Mouse (Mus musculus): ENCODE measurements at regions not wholly inside any gene's neighbourhood (a gene's known extent, or its start where the extent isn't known, plus 50 kb on each side); places are given as distances from the start of the nearest gene placed in this dataset.

DNA sequence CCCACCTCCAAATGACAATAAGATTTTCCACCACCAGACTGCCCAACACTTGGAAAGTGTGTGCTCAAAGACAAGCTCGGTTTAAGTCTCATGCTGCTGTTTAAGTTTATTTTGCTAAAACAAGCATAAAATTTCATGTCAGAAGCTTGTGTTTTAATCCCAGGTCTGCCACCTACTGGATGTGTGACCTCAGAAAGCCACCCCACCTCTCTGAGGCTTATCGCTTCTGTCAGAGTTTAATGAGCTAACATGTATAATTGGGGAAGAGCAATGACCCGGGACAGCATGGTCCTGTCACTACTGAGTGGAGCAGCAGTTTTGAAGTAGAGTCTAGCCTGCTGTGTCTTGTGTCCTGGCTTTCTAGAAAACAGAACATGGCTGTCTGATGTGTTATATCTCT, 122.4 kb upstream of the Rad23b start:
- no peak overlapping the region for H3K4me3 ChIP-seq (ENCODE audit: insufficient read depth, low read length)
- no peak for TF ChIP-seq POLR2A (IDR thresholded peaks at IDR 0.05; ENCODE audit: borderline replicate concordance, low read depth, low read length)
- no peak for TF ChIP-seq CTCF (IDR thresholded peaks at IDR 0.05; ENCODE audit: low read depth, low read length)
- H3K27ac ChIP-seq (ENCODE audit: insufficient read depth, low read depth, low read length) = no peak overlapping the region
- no peaks in the 10 kb centered on the region for H3K4me1 ChIP-seq (ENCODE audit: control insufficient read depth, insufficient read depth, low read length)

DNA sequence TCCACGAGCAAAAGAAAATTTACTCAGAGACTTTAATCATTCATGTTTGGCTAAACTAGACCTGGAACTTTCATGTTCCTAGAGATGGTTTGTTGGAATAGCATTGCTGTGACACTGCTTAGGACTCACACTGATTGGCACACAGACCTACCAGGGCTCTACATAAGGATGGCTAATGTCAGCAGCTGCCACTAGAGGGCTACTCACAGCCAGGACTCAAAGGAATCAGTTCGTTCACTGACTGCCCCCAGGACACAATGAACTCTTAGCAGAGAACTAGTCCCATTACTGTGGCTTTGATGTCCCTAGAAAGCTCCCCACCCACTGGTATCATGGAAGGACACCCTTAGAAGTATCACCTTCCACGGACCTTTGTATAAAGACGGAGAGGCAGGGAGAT, 118.3 kb upstream of the Rad23b start:
- TF ChIP-seq CTCF (IDR thresholded peaks at IDR 0.05; ENCODE audit: low read depth, low read length) (peak; percentile 50), POLR2A (IDR thresholded peaks at IDR 0.05; ENCODE audit: borderline replicate concordance, low read depth, low read length) (no peak)
- H3K4me3 ChIP-seq (ENCODE audit: insufficient read depth, low read length) = no peak overlapping the region
- H3K27ac ChIP-seq (ENCODE audit: insufficient read depth, low read depth, low read length) = no peak overlapping the region
- H3K4me1 ChIP-seq (ENCODE audit: control insufficient read depth, insufficient read depth, low read length) = no peaks in the 10 kb centered on the region

DNA sequence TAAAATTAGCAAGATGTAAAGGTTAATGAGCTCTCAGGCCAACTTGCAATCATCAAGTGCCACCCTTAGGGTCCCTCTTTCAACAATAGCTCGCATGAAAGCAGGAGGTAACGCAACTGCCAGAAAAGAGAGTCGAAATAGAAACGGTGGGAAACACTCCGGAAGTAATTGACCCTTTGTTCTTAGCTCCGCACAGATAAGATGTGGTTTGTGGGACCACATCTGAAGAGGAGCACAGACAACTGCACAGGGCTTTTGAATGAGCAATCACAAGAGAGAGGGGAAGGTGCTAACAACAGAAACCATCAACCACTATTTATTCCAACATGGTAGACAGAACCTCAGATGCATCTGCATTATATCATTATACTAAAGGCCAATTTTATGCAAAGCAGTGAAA, 112.0 kb upstream of the Rad23b start:
- Histone ChIP-seq H3K27ac (ENCODE audit: insufficient read depth, low read depth, low read length) (no peak overlapping the region), H3K4me1 (ENCODE audit: control insufficient read depth, insufficient read depth, low read length) (no peaks in the 10 kb centered on the region), H3K4me3 (ENCODE audit: insufficient read depth, low read length) (no peak overlapping the region)
- TF ChIP-seq CTCF (IDR thresholded peaks at IDR 0.05; ENCODE audit: low read depth, low read length) (no peak), POLR2A (IDR thresholded peaks at IDR 0.05; ENCODE audit: borderline replicate concordance, low read depth, low read length) (no peak)

DNA sequence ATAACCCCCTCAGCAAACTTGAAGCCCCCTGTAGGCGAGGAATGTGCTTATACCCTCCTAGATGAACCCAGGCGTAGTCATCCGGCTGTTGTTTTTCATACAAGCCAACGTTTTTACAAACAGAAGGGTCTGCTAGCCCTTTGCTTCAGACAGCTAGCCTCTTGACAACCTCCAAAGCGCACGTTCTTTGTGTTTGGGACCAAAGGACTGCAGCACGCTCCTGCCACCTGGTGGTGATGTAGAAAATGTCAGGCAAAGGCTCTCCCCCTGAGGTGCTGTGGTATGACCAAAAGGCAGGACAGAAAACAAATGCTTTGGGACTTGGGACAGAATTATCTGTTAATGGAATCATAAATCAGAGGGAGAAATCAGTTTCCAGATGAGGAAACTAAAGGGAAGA, 109.4 kb upstream of the Rad23b start:
- H3K4me1 ChIP-seq (ENCODE audit: control insufficient read depth, insufficient read depth, low read length) = no peaks in the 10 kb centered on the region
- TF ChIP-seq CTCF (IDR thresholded peaks at IDR 0.05; ENCODE audit: low read depth, low read length) (peak; percentile 90), POLR2A (IDR thresholded peaks at IDR 0.05; ENCODE audit: borderline replicate concordance, low read depth, low read length) (no peak)
- H3K4me3 ChIP-seq (ENCODE audit: insufficient read depth, low read length) = no peak overlapping the region
- H3K27ac ChIP-seq (ENCODE audit: insufficient read depth, low read depth, low read length) = no peak overlapping the region

DNA sequence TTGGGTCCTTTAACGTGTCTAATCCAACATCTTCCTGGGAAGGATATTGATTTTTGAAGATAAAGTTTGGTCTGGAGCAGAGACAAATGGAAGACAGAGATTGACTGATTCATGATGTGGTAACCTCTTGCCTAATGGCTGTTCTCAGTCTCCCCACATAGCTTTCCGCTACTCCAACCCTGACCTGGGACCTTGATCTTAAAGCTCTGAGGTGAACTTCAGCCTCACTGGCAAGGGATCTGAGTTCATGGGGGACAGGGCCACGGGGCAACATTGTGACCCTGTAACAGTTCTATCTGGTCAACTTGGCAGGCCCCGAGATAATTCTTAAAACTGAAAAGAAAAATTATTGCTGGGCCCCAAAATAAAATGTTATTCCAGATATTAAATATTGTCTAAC, 107.5 kb upstream of the Rad23b start:
- no peak for TF ChIP-seq CTCF (IDR thresholded peaks at IDR 0.05; ENCODE audit: low read depth, low read length)
- TF ChIP-seq POLR2A (IDR thresholded peaks at IDR 0.05; ENCODE audit: borderline replicate concordance, low read depth, low read length) = no peak
- Histone ChIP-seq H3K4me1 (ENCODE audit: control insufficient read depth, insufficient read depth, low read length) (no peaks in the 10 kb centered on the region), H3K27ac (ENCODE audit: insufficient read depth, low read depth, low read length) (no peak overlapping the region), H3K4me3 (ENCODE audit: insufficient read depth, low read length) (no peak overlapping the region)

DNA sequence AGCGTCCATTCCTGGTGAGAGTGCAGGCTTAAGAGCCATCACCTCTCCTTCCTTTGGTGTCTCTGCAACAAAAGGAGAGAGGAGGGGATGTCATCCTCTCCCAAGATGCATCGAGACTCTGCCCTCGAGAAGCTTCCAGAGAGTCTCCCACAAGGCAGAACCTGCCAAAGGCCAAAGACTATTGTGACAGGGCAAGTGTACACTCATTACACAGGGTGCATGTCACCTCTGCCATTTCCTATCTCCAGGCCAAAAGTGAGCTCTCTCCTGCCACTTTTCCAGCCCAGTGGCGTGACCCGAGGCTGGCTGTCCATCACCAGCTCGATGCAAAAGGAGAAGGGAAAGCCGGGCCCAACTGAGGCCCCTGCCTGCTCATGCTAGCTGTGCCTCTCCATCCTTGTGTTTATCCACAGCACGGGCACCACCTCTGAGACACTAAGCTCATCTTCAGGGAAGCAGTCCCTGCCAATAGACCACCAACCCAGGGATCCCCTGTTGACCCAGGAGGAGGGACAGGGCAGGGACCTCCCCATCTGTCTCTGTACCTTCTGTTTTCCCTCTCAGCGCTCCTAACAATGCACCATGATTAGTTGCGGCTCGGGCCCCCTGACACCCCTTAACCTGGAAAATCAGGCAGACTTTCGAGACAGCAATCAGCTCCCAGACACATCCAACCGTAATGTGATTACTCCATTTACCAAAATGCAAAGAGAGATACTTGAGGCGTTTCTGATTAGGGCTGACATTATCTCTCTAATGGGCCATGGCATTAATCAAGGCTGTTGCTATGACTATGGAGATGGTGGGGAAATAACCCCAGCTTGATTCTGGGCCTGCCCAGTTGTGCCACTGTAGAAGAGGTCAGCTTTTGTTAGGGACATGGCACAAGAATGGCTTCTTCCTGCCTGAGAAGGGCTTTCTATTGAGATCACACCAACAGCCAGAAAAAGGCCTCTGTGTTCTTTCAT, 106.5 kb upstream of the Rad23b start:
- Histone ChIP-seq H3K4me1 (ENCODE audit: control insufficient read depth, insufficient read depth, low read length) (no peaks in the 10 kb centered on the region), H3K27ac (ENCODE audit: insufficient read depth, low read depth, low read length) (no peak overlapping the region), H3K4me3 (ENCODE audit: insufficient read depth, low read length) (no peak overlapping the region)
- TF ChIP-seq CTCF (IDR thresholded peaks at IDR 0.05; ENCODE audit: low read depth, low read length) = no peak
- TF ChIP-seq POLR2A (IDR thresholded peaks at IDR 0.05; ENCODE audit: borderline replicate concordance, low read depth, low read length) = no peak

DNA sequence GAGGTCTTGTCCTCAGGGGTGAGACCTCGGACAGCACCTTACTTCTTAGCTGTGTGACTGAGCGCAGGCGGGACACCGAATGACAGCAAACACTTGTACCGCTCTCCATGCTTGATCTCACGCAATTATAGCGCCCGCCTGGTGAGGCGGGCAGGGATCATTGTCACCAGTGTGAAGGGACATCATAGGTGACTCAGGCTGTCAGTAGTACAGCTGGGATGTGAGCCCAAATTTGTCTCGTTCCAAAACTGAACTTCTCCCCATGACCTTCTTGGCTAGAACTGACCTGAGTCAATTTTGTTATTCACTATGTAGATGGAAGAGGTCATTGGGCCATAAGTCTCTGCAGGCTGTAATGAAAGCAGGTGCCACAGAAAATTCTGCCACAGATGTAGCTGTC, 104.1 kb upstream of the Rad23b start:
- TF ChIP-seq CTCF (IDR thresholded peaks at IDR 0.05; ENCODE audit: low read depth, low read length) (no peak), POLR2A (IDR thresholded peaks at IDR 0.05; ENCODE audit: borderline replicate concordance, low read depth, low read length) (no peak)
- H3K4me3 ChIP-seq (ENCODE audit: insufficient read depth, low read length) = no peak overlapping the region
- H3K4me1 ChIP-seq (ENCODE audit: control insufficient read depth, insufficient read depth, low read length) = no peaks in the 10 kb centered on the region
- H3K27ac ChIP-seq (ENCODE audit: insufficient read depth, low read depth, low read length) = no peak overlapping the region

DNA sequence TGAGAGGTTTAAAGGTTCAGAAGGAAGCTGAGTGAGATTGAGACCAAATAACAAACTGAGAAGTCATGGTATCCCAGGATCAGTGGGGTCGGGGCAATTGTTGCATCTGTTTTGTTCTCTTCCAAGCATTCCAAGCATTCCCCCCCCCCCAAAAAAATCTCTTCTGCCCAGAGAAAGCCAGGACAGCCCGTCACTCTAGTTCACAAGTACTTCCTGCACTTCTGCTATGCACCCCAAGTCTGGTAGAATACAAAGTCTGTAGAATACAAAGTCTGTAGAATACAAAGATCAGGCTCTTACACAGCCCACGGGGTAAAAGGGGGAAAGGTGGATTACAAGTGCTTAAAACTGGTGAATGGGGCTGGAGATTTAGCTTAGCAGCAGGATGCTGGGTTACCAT, 99.5 kb upstream of the Rad23b start:
- TF ChIP-seq CTCF (IDR thresholded peaks at IDR 0.05; ENCODE audit: low read depth, low read length) (no peak), POLR2A (IDR thresholded peaks at IDR 0.05; ENCODE audit: borderline replicate concordance, low read depth, low read length) (no peak)
- H3K4me1 ChIP-seq (ENCODE audit: control insufficient read depth, insufficient read depth, low read length) = peaks cover 4% of the 10 kb centered on the region; the same call in 1 of the 2 replicates
- no peak overlapping the region for H3K4me3 ChIP-seq (ENCODE audit: insufficient read depth, low read length)

DNA sequence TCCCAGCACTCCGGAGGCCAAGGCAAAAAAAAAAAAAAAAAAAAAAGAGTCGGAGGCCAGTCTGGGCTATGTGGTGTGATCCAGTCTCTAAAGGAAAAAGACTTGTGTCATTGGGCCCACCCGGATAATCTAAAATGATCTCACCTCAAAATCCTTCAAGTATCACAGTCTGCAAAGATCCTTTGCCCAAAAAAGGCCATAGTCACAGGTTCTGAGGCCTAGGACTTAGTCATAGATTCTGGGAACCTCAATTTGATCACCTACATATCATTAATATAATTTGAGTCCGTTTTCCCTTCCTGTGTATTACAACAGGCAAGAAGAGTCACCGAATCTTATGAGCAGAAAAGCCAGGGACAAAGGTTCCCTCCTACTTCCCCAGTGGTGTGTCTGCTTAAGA, 98.3 kb upstream of the Rad23b start:
- H3K4me3 ChIP-seq (ENCODE audit: insufficient read depth, low read length) = no peak overlapping the region
- H3K27ac ChIP-seq (ENCODE audit: insufficient read depth, low read depth, low read length) = no peak overlapping the region
- TF ChIP-seq POLR2A (IDR thresholded peaks at IDR 0.05; ENCODE audit: borderline replicate concordance, low read depth, low read length) (no peak), CTCF (IDR thresholded peaks at IDR 0.05; ENCODE audit: low read depth, low read length) (no peak)
- H3K4me1 ChIP-seq (ENCODE audit: control insufficient read depth, insufficient read depth, low read length) = peaks cover 4% of the 10 kb centered on the region; the same call in 1 of the 2 replicates

More for the DNA sequence above, 99.5 kb upstream of the Rad23b start:
- H3K27ac ChIP-seq (ENCODE audit: insufficient read depth, low read depth, low read length) = no peak overlapping the region

DNA sequence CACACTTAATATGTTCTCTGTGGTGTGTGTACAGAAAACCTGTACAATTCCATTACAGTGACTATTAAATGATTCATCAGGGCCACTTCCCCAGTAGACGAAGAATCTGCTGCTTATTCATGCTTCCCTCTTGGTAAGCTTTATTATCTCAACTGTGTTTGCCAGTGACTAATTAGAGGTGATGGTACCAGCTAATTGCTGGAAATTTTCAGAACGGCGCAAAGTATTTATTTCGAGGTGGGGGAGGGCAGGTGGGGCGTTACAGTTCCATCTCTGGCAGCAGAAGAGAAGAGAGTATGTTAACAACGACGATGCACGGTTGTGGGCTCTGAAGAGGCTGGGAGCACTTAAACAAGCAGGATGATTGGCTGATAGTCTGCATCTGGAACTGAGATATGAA, 96.1 kb upstream of the Rad23b start:
- no peak overlapping the region for H3K27ac ChIP-seq (ENCODE audit: insufficient read depth, low read depth, low read length)
- H3K4me1 ChIP-seq (ENCODE audit: control insufficient read depth, insufficient read depth, low read length) = peaks cover 4% of the 10 kb centered on the region; the same call in 1 of the 2 replicates
- TF ChIP-seq POLR2A (IDR thresholded peaks at IDR 0.05; ENCODE audit: borderline replicate concordance, low read depth, low read length) (no peak), CTCF (IDR thresholded peaks at IDR 0.05; ENCODE audit: low read depth, low read length) (no peak)
- H3K4me3 ChIP-seq (ENCODE audit: insufficient read depth, low read length) = no peak overlapping the region

Data from bone marrow macrophage, adult 2 months (primary cell).